Mouse (Mus musculus) heart, postnatal 25 days (tissue): ENCODE data around the gene Hspbp1. TPM values are rescaled to one million over a fixed set of nuclear protein-coding genes. Genes with fewer than 3 reads are reported as not detected.

ENCODE experiments used
- DNase-seq: peaks from one replicate; pipeline ENCODE4 v3.0.0; 2022; ENCODE audit warnings: low spot score
- intact Hi-C: fragments of 180-260 bp; cut with DNase I; formaldehyde crosslinking; loops from one replicate; pipeline ENCODE4 v1.15.1; 2025
- total RNA-seq, 2 experiments: library from RNA; stranded (reverse); gene quantifications; 2 replicates each; pipeline ENCODE4 v1.2.3; 2021

The Hspbp1 gene
- total RNA-seq, 2 experiments from 2014 or later, result 32.1 to 33.3 TPM

GRCm38 (mm10) chr7:4647291-4647690 is 37.6 kb downstream of the Hspbp1 start:
- intact Hi-C loops, result no loop called here
- DNase-seq, result peak; percentile 27

- intact Hi-C loops, result no loop called here
Measured at GRCm38 (mm10) chr7:4646806-4647205, 38.1 kb downstream of the Hspbp1 start.

GRCm38 (mm10) chr7:4643225-4643624 is 41.6 kb downstream of the Hspbp1 start:
- no peak for DNase-seq
- intact Hi-C loops, result no loop called here

More at GRCm38 (mm10) chr7:4646806-4647205, 38.1 kb downstream of the Hspbp1 start:
- DNase-seq, result no peak

- no peak for DNase-seq
- intact Hi-C loops, result no loop called here
Measured at GRCm38 (mm10) chr7:4641956-4642355, 42.9 kb downstream of the Hspbp1 start.

GRCm38 (mm10) chr7:4641155-4641554 is 43.7 kb downstream of the Hspbp1 start:
- DNase-seq, result no peak
- intact Hi-C loops, result no loop called here

- intact Hi-C loops, result no loop called here
- DNase-seq, result no peak
Measured at GRCm38 (mm10) chr7:4636179-4636578, 48.7 kb downstream of the Hspbp1 start.

- intact Hi-C loops, result no loop called here
- no peak for DNase-seq
Measured at GRCm38 (mm10) chr7:4631031-4631430, 53.8 kb downstream of the Hspbp1 start, which contains the start of gene Tmem86b. Gene Tmem86b (minus strand): TSS chr7:4631422.

GRCm38 (mm10) chr7:4630198-4630597 is 54.7 kb downstream of the Hspbp1 start:
- DNase-seq, result no peak
- intact Hi-C loops, result no loop called here

GRCm38 (mm10) chr7:4629586-4629985 is 55.3 kb downstream of the Hspbp1 start:
- intact Hi-C loops, result loop anchor here (5.0 kb wide), 2 partner anchors 72 to 163 kb away; partner anchors contain the start of gene Rpl28
- no peak for DNase-seq

GRCm38 (mm10) chr7:4625928-4626327 is 58.9 kb downstream of the Hspbp1 start:
- intact Hi-C loops, result loop anchor here (5.0 kb wide), 2 partner anchors 69 to 166 kb away; partner anchors contain the start of gene Rpl28

GRCm38 (mm10) chr7:4624343-4624742 is 60.5 kb downstream of the Hspbp1 start:
- no peak for DNase-seq
- intact Hi-C loops, result loop anchor here (5.0 kb wide), 1 partner anchor 313 kb away; no protein-coding TSS in a partner anchor

More at GRCm38 (mm10) chr7:4625928-4626327, 58.9 kb downstream of the Hspbp1 start:
- no peak for DNase-seq

GRCm38 (mm10) chr7:4623544-4624189 is 61.2 kb downstream of the Hspbp1 start:
- no peak for DNase-seq
- intact Hi-C loops, result loop anchor here (5.0 kb wide), 1 partner anchor 314 kb away; no protein-coding TSS in a partner anchor

- DNase-seq, result no peak
- intact Hi-C loops, result loop anchor here (5.0 kb wide), 1 partner anchor 317 kb away; no protein-coding TSS in a partner anchor
Measured at GRCm38 (mm10) chr7:4619979-4620378, 64.9 kb downstream of the Hspbp1 start.

GRCm38 (mm10) chr7:4613740-4614403 is 71.0 kb downstream of the Hspbp1 start:
- DNase-seq, result no peak
- intact Hi-C loops, result no loop called here

- no peak for DNase-seq
- intact Hi-C loops, result no loop called here
Measured at GRCm38 (mm10) chr7:4612956-4613355, 71.9 kb downstream of the Hspbp1 start.

GRCm38 (mm10) chr7:4612386-4612785 is 72.5 kb downstream of the Hspbp1 start:
- no peak for DNase-seq
- intact Hi-C loops, result no loop called here

- intact Hi-C loops, result no loop called here
- no peak for DNase-seq
Measured at GRCm38 (mm10) chr7:4611921-4612341, 72.9 kb downstream of the Hspbp1 start.

GRCm38 (mm10) chr7:4611511-4611910 is 73.4 kb downstream of the Hspbp1 start:
- DNase-seq, result no peak

More at GRCm38 (mm10) chr7:4611511-4611910, 73.4 kb downstream of the Hspbp1 start:
- intact Hi-C loops, result no loop called here
